Comparison of ENCODE assay signal across 8 mouse cellular contexts in genomic region chr2:119970571-119970970, GRCm38 (mm10). TPM values are rescaled to one million over a fixed set of nuclear protein-coding genes. Genes with fewer than 3 reads are reported as not detected.
DNase-seq lines count a peak whose midpoint lies in the region.

No protein-coding gene starts in this region.

- intact Hi-C loops in gastrocnemius, postnatal 36 days (cut with DNase I), result loop anchor here (1.0 kb wide), 1 partner anchor 42 kb away; no protein-coding TSS in a partner anchor
- intact Hi-C loops in heart, postnatal 10 days (cut with DNase I), result loop anchor here (1.0 kb wide), 1 partner anchor 41 kb away; no protein-coding TSS in a partner anchor

- peak; percentile 73 for DNase-seq in gastrocnemius, adult 18-20 months (ENCODE audit: low spot score)
- DNase-seq in gastrocnemius, postnatal 36 days, result no peak
- peak; percentile 52 for DNase-seq in ovary, postnatal 14 days (ENCODE audit: low spot score)
- DNase-seq in ovary, adult 18-20 months (ENCODE audit: low spot score), result no peak
- peak; percentile 67 for DNase-seq in c-Kit-positive CD71-positive TER-119-negative erythroid progenitor cells, embryonic 14.5 days (ENCODE audit: low read depth)
- peak; percentile 67 to 81 for DNase-seq in heart, postnatal 10 days
- peak; percentile 64 for DNase-seq in lung, postnatal 14 days
- DNase-seq in yolk sac, embryonic 10.5 days (ENCODE audit: low spot score), result peak; percentile 56

RNA-seq across cellular contexts. Expression of gene Mapkbp1, which starts 1.9 kb away (rescaled TPM):
- total RNA-seq in gastrocnemius, adult 18-20 months (2021), result 1 to 10 TPM; 6.0 to 6.2 TPM
- total RNA-seq in gastrocnemius, postnatal 36 days (2021), result 1 to 10 TPM; 6.2 to 8.1 TPM
- total RNA-seq in heart, postnatal 10 days (2021), result 10 to 100 TPM; 11.8 to 12.7 TPM

RNA-seq across cellular contexts. Expression of gene Jmjd7, which starts 56.7 kb away (rescaled TPM):
- 1 to 10 TPM; 2.4 to 3.0 TPM for total RNA-seq in gastrocnemius, adult 18-20 months (2021)
- 1 to 10 TPM; 1.7 to 2.6 TPM for total RNA-seq in gastrocnemius, postnatal 36 days (2021)
- 10 to 100 TPM; 10.8 to 11.4 TPM for total RNA-seq in heart, postnatal 10 days (2021)

RNA-seq across cellular contexts. Expression of gene Gm28042, which starts 56.7 kb away (rescaled TPM):
- total RNA-seq in gastrocnemius, adult 18-20 months (2021), result under 1 TPM; 0.41 to 0.52 TPM
- 1 to 10 TPM; 1.1 to 1.3 TPM for total RNA-seq in gastrocnemius, postnatal 36 days (2021)
- under 1 TPM; 0.74 to 0.93 TPM for total RNA-seq in heart, postnatal 10 days (2021)

Comparison
In these comparisons a context has a peak if more than half of its experiments do, and no peak if none do; other contexts are left out.
1. DNase-seq: peak in gastrocnemius, adult 18-20 months (single experiment), ovary, postnatal 14 days (single experiment), c-Kit-positive CD71-positive TER-119-negative erythroid progenitor cells, embryonic 14.5 days (single experiment), heart, postnatal 10 days (2 of 2), lung, postnatal 14 days (single experiment) and yolk sac, embryonic 10.5 days (single experiment); none in gastrocnemius, postnatal 36 days (0 of 2) and ovary, adult 18-20 months (single experiment).